Mouse (Mus musculus): ENCODE data around the gene Sf3a1.
A peak's percentile ranks its signal among the peaks of the same experiment; 100 is the strongest.

Sf3a1 gene

GRCm38 (mm10) chr11:4187318-4187700 lies 27.2 kb downstream of the Sf3a1 start:
- no peak for DNase-seq

GRCm38 (mm10) chr11:4189182-4189581 lies 29.0 kb downstream of the Sf3a1 start:
- DNase-seq = peak; percentile 76

- DNase-seq = no peak
These were observed 30.5 kb downstream of the Sf3a1 start for GRCm38 (mm10) chr11:4190677-4191076.

- no peak for DNase-seq
These were observed 32.6 kb downstream of the Sf3a1 start for GRCm38 (mm10) chr11:4192757-4193156.

- no peak for DNase-seq
These were observed 33.3 kb downstream of the Sf3a1 start for GRCm38 (mm10) chr11:4193420-4193819.

- no peak for DNase-seq
These were observed 35.5 kb downstream of the Sf3a1 start for GRCm38 (mm10) chr11:4195597-4196031.

- peak; percentile 76 for DNase-seq
These were observed 36.5 kb downstream of the Sf3a1 start for GRCm38 (mm10) chr11:4196636-4197035.

- DNase-seq = peak; percentile 82
These were observed 37.5 kb downstream of the Sf3a1 start for GRCm38 (mm10) chr11:4197691-4198090.

GRCm38 (mm10) chr11:4201981-4202700 lies 42.0 kb downstream of the Sf3a1 start:
- no peak for DNase-seq

- DNase-seq = no peak
These were observed 43.0 kb downstream of the Sf3a1 start for GRCm38 (mm10) chr11:4202995-4203704.

- DNase-seq = peak; percentile 75
These were observed 43.5 kb downstream of the Sf3a1 start for GRCm38 (mm10) chr11:4203705-4204074.

GRCm38 (mm10) chr11:4205097-4205655 lies 45.0 kb downstream of the Sf3a1 start:
- DNase-seq = no peak

GRCm38 (mm10) chr11:4205951-4206350 lies 45.8 kb downstream of the Sf3a1 start:
- DNase-seq = no peak

GRCm38 (mm10) chr11:4206563-4206962 lies 46.4 kb downstream of the Sf3a1 start:
- DNase-seq = no peak

GRCm38 (mm10) chr11:4207655-4208054 lies 47.5 kb downstream of the Sf3a1 start:
- DNase-seq = no peak

- DNase-seq = no peak
These were observed 49.4 kb downstream of the Sf3a1 start for GRCm38 (mm10) chr11:4209556-4209955.

GRCm38 (mm10) chr11:4210786-4211185 lies 50.6 kb downstream of the Sf3a1 start:
- DNase-seq = no peak

GRCm38 (mm10) chr11:4213107-4213506 lies 53.0 kb downstream of the Sf3a1 start:
- DNase-seq = no peak

GRCm38 (mm10) chr11:4214572-4214971 lies 54.4 kb downstream of the Sf3a1 start:
- no peak for DNase-seq

- DNase-seq = no peak
These were observed 54.9 kb downstream of the Sf3a1 start for GRCm38 (mm10) chr11:4215061-4215460.

GRCm38 (mm10) chr11:4216248-4217000 lies 56.3 kb downstream of the Sf3a1 start:
- DNase-seq = peak; percentile 77

- peak; percentile 96 for DNase-seq
These were observed 57.9 kb downstream of the Sf3a1 start, which contains the start of gene Castor1 for GRCm38 (mm10) chr11:4217914-4218629. TSS of gene Castor1 (plus strand) at chr11:4218225.

- no peak for DNase-seq
These were observed 58.5 kb downstream of the Sf3a1 start for GRCm38 (mm10) chr11:4218637-4219036.

All from kidney, adult 18-20 months (tissue).